Mouse (Mus musculus) embryonic facial prominence, embryonic 15.5 days (tissue): ENCODE measurements around the gene Tspan11. TPM values are rescaled to one million over a fixed set of nuclear protein-coding genes. Genes with fewer than 3 reads are reported as not detected.

ENCODE experiments used
- ATAC-seq: fragments of 200-750 bp; cut with Nextera tagmentation; 2 replicates; pipeline ENCODE4 v1.8.0; 2017; ENCODE audit warnings: low read depth, moderate TSS enrichment; ENCODE audit not compliant: insufficient number of reproducible peaks, low FRiP score, low TSS enrichment
- H3K27ac ChIP-seq: fragments of 300-500 bp; sonication (generic); replicated peaks from 2 replicates; pipeline ENCODE4 v1.5.1; 2015; ENCODE audit warnings: mild to moderate bottlenecking, inconsistent platforms
- H3K27me3 ChIP-seq: fragments of 300-500 bp; sonication (generic); 2 replicates; pipeline ENCODE4 v1.6.1; 2015; ENCODE audit warnings: inconsistent platforms
- H3K36me3 ChIP-seq: fragments of 300-500 bp; sonication (generic); 2 replicates; pipeline ENCODE4 v1.6.1; 2015; ENCODE audit warnings: mild to moderate bottlenecking, inconsistent platforms
- H3K4me1 ChIP-seq: fragments of 300-500 bp; sonication (generic); 2 replicates; pipeline ENCODE4 v1.6.1; 2015; ENCODE audit warnings: inconsistent platforms
- H3K4me2 ChIP-seq: fragments of 300-500 bp; sonication (generic); replicated peaks from 2 replicates; pipeline ENCODE4 v1.6.1; 2015; ENCODE audit warnings: mild to moderate bottlenecking, inconsistent platforms
- H3K4me3 ChIP-seq: fragments of 300-500 bp; sonication (generic); replicated peaks from 2 replicates; pipeline ENCODE4 v1.5.1; 2015; ENCODE audit warnings: mild to moderate bottlenecking, inconsistent platforms
- H3K9ac ChIP-seq: fragments of 300-500 bp; sonication (generic); 2 replicates; pipeline ENCODE4 v1.6.1; 2015; ENCODE audit warnings: inconsistent platforms
- H3K9me3 ChIP-seq: fragments of 300-500 bp; sonication (generic); replicated peaks from 2 replicates; pipeline ENCODE4 v1.6.1; 2016; ENCODE audit warnings: inconsistent platforms
- WGBS: fragments of 180-500 bp; shearing (Covaris S2); methylation state at CpG from one replicate; pipeline ENCODE4 v1.1.7; 2015; 5-methylcytosine and 5-hydroxymethylcytosine counted together
- polyA plus RNA-seq: library from polyadenylated mRNA; unstranded; fragments of >200 nt; fragmentation: Nextera tagmentation; extraction: Ambion mirVana; gene quantifications from 2 replicates; pipeline ENCODE4 v1.2.1, GENCODE M21; 2015

The Tspan11 gene
- polyA plus RNA-seq, 1 experiment from 2014 or later, result 29.6 TPM

DNA sequence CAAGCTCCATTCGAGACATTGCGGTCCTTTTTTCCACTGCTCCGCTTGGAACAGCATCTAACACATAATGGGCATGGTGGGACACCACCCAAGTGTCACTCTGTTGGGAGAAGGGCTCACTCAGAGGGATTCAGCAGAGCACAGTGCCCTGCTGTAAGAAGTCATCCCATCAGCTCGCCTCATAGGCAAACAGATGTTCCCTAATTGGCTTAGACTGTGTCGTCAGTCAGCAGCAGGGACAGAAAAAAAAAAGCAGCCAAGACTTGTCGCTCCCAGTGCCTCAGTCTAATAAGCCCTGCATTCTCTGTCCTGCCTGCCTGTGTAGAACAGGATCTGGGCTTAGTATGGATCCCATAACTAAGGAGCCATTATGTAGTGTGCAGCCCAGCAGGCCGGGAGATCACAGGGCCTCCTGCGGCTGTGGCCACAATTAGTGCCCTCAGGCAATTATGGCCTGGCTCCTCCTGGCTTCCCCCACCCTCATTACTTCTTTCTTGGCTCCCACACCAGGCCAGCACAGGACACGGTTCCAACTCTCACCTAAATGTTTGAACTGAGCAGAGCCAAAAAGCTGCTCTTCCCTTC is 31.6 kb upstream of the Tspan11 start:
- peak; percentile 70 for ATAC-seq
- Histone ChIP-seq H3K4me3 (no peak overlapping the region), H3K36me3 (no peaks in the 10 kb centered on the region), H3K4me1 (peaks cover 33% of the 10 kb centered on the region), H3K4me2 (no peak overlapping the region), H3K9me3 (no peaks in the 10 kb centered on the region), H3K9ac (no peak overlapping the region), H3K27me3 (no peaks in the 10 kb centered on the region), H3K27ac (peak overlapping the region; percentile 68)
- 31% methylated on average over 9 of the region's 9 CpGs for WGBS

DNA sequence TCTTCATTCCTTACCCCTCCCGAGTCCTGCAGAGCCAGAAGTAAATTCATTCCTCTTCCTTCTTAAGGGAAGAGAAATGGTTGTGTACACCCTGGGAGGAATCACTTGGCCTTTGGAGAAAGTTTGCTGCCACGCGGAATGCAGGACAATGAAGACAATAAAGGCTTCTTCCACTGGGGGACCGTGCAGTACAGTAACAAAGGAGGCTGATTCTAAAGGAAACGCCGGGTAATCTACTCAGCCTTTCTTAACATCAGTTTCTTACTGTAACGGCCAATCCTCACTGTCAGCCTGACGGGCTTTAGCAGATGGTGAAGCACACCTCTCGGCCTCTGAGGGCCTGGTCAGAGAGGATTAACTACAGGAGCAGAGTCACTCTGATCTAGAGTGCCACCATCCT is 25.4 kb upstream of the Tspan11 start:
- H3K27me3 ChIP-seq, result no peaks in the 10 kb centered on the region
- no peak for ATAC-seq
- H3K36me3 ChIP-seq, result no peaks in the 10 kb centered on the region
- 73% methylated on average over 9 of the region's 9 CpGs for WGBS
- no peaks in the 10 kb centered on the region for H3K9me3 ChIP-seq
- no peak overlapping the region for H3K4me2 ChIP-seq
- H3K4me1 ChIP-seq, result 0 out of 2 replicates have a peak, but pooled peaks cover 6% of the 10 kb centered on the region
- H3K27ac ChIP-seq, result no peak overlapping the region
- H3K9ac ChIP-seq, result no peak overlapping the region
- H3K4me3 ChIP-seq, result no peak overlapping the region

DNA sequence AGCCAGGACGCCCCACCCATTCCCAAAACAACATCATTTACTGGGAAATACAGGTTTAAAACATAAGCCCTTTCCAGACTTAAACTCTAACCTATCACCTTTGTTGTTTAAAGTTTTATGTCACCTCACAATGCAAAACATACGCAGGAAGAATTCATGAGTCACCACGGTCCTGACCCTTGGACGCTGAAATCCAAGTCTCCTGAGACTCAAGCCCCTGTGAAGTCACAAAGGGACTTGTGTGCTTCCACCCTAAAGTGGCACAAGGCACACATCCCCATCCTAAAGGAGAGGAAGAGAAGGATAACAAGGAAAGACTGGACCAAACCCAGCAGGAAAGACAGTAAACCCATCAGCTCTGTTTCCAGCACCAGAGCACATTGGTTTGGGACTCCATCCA is 22.0 kb upstream of the Tspan11 start:
- H3K4me3 ChIP-seq, result no peak overlapping the region
- no peaks in the 10 kb centered on the region for H3K27me3 ChIP-seq
- H3K27ac ChIP-seq, result no peak overlapping the region
- no peak for ATAC-seq
- H3K4me2 ChIP-seq, result no peak overlapping the region
- WGBS, result 56% methylated on average over 4 of the region's 4 CpGs
- H3K36me3 ChIP-seq, result no peaks in the 10 kb centered on the region
- H3K9me3 ChIP-seq, result no peaks in the 10 kb centered on the region
- peaks cover 29% of the 10 kb centered on the region for H3K4me1 ChIP-seq
- H3K9ac ChIP-seq, result no peak overlapping the region

DNA sequence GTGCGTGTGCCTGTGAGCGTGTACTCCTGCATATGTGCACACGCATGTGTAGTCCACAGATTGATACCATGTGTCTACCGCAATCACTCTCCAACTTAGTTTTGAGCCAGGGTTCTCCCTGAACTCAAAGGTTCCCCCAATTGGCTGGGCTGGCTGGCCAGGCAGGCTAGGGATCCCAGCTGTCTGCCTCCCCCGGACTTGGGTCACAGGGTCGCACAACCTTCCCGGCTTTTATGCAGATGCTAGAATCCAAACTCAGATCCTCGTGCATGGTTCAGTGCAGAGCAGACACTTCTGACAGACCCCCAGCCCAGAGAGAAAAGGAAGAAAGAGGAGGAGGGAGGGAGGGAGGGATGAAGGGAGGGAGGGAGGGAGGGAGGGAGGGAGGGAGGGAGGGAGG is 18.8 kb upstream of the Tspan11 start:
- H3K4me2 ChIP-seq, result no peak overlapping the region

DNA sequence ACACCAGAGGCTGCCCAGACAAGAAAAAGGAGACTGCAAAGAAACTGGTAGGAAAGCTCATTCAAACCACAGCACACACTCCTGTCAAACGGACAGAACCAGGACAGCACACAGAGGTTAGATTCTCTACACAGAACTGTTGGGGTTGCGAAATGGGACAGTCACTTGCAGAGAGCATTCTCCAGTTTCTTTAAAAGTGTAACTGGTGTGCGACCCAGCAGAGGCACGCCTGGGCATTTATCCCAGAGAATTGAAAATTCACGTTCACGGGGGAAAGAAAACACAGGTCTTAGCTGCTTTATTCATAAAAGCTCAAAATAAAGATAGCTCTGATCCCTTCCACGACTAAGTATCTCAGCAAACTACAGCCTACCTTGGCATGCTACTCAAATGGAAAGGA is 18.3 kb upstream of the Tspan11 start:
- Histone ChIP-seq H3K27ac (peak overlapping the region; percentile 94), H3K27me3 (no peaks in the 10 kb centered on the region)

More for the DNA sequence above, 18.8 kb upstream of the Tspan11 start:
- Histone ChIP-seq H3K27me3 (no peaks in the 10 kb centered on the region), H3K27ac (no peak overlapping the region), H3K36me3 (no peaks in the 10 kb centered on the region), H3K9me3 (no peaks in the 10 kb centered on the region), H3K9ac (no peak overlapping the region), H3K4me1 (peaks cover 50% of the 10 kb centered on the region), H3K4me3 (no peak overlapping the region)
- 42% methylated on average over 8 of the region's 8 CpGs for whole genome bisulfite sequencing
- no peak for ATAC-seq

DNA sequence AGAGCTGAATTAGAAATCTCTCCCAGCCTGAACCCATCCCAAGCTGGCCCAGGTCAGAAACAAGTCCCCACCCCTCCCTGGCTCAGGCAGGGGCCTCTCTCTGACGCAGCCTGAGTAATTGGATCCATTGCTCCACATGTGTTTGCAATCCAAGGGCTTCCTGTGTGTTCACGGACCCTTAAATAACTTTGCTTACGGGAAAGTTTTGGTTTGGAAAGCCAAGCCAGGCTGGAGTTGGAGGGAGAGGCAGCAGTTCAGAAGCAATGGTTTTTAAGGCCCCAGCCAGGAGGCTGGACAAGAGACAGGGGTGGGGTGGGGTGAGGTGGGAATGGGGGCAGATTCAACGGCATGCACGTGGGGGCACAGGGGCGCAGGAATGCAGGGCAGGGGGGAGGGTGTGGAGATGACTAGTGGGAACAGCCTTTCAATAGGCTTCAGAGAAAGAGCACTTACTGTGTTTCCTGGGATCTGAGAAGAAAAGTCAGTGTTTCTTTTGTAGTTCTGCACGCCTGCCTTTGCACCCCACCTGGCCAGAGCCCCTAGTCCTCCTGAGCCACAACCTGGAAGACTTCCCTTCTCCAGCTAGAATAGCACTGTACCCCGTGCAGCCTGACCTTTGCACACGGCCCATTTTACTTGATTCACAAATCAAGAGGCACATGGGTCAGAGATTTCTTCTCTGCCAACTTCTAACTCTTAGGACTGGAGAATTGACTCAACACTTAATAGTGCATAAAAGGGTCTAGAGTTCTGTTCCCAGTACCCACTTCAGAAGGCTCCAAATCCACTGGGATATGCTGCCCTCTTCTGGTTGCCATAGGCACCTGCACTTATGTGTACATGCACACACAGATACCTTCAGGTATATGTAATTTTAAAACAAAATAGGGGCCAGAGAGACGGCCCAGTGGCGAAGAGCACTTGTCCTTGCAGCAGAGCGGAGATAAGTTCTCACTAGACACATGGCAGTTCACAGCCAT is 16.8 kb upstream of the Tspan11 start:
- no peak overlapping the region for H3K4me3 ChIP-seq
- H3K4me1 ChIP-seq, result peaks cover 64% of the 10 kb centered on the region
- WGBS, result 38% methylated on average over 12 of the region's 12 CpGs
- H3K27me3 ChIP-seq, result no peaks in the 10 kb centered on the region
- H3K36me3 ChIP-seq, result no peaks in the 10 kb centered on the region
- no peaks in the 10 kb centered on the region for H3K9me3 ChIP-seq
- H3K27ac ChIP-seq, result peak overlapping the region; percentile 94
- no peak overlapping the region for H3K9ac ChIP-seq
- peak; percentile 92 for ATAC-seq
- H3K4me2 ChIP-seq, result no peak overlapping the region

More for the DNA sequence above, 18.3 kb upstream of the Tspan11 start:
- Histone ChIP-seq H3K9me3 (no peaks in the 10 kb centered on the region), H3K4me2 (no peak overlapping the region), H3K4me1 (peaks cover 50% of the 10 kb centered on the region), H3K36me3 (no peaks in the 10 kb centered on the region), H3K4me3 (no peak overlapping the region), H3K9ac (no peak overlapping the region)
- WGBS, result 58% methylated on average over 7 of the region's 7 CpGs
- no peak for ATAC-seq

DNA sequence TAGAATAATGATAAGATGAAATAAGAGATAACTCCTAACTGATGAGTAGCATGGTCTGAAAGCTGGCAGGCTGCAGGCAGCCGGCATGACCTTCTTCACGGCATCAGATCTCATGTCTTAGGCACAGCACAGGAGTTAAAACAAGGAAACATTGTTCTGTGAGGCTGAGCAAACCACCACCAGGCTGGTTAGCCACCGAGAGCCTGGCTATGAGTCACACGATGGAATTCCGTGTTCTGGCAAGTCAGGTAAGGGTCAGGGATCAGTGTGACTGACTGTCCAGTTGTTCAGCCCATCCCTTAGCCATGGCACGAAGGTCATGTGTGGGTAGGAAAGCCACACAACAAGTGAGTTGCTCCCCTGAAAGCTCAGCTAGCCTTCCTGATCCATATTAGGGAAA is 16.0 kb upstream of the Tspan11 start:
- no peaks in the 10 kb centered on the region for H3K27me3 ChIP-seq
- no peaks in the 10 kb centered on the region for H3K9me3 ChIP-seq
- H3K27ac ChIP-seq, result peak overlapping the region; percentile 94
- WGBS, result 76% methylated on average over 6 of the region's 6 CpGs
- no peak for ATAC-seq
- H3K9ac ChIP-seq, result no peak overlapping the region
- no peak overlapping the region for H3K4me3 ChIP-seq
- H3K4me2 ChIP-seq, result no peak overlapping the region
- no peaks in the 10 kb centered on the region for H3K36me3 ChIP-seq
- peaks cover 70% of the 10 kb centered on the region for H3K4me1 ChIP-seq

DNA sequence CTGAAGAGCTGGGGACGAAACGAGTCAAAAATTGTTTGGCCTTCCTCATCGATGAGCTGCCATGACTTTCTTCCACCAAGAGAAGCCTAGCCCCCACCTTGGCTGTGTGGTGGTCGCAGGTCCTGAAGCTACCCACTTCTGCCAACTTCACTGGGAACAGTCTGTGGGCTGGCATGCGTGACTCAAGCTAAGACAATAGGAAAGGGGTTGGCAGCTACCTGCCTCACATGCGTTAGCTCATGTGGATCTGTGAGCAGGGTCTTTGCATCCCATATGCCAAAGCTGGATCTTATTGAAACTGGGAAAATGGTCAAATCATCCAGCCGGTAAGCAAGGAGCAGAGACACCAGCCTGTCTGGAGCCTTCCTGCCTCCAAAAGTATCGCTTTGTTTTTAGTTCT is 14.8 kb upstream of the Tspan11 start:
- H3K4me3 ChIP-seq, result no peak overlapping the region
- H3K9me3 ChIP-seq, result no peaks in the 10 kb centered on the region
- peak overlapping the region; percentile 51 for H3K27ac ChIP-seq
- no peaks in the 10 kb centered on the region for H3K27me3 ChIP-seq
- peaks cover 78% of the 10 kb centered on the region for H3K4me1 ChIP-seq
- ATAC-seq, result no peak
- no peak overlapping the region for H3K9ac ChIP-seq
- H3K36me3 ChIP-seq, result no peaks in the 10 kb centered on the region
- H3K4me2 ChIP-seq, result no peak overlapping the region
- WGBS, result 71% methylated on average over 8 of the region's 8 CpGs

DNA sequence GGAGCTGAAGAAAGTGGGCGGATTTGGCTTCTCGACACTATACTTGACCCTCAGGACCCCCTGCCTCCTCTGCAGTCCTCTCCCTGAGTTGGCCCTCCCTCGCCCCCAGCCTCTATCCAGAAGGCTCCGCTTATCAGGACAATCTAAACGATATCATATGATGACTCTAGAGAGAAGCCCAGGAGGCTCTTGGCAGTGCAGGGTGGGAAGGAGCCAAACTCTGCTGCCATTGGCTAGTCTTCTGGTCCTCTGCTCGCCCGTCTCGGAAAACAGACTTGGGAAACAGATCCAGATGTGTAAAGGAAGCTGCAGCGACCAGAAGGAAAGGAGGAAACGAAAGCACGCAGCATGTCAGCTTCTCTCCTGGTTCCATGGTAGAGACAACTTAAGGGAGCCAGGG is 11.5 kb upstream of the Tspan11 start:
- H3K36me3 ChIP-seq, result no peaks in the 10 kb centered on the region
- peak overlapping the region; percentile 31 for H3K4me2 ChIP-seq
- H3K9me3 ChIP-seq, result no peaks in the 10 kb centered on the region
- H3K27ac ChIP-seq, result peak overlapping the region; percentile 73
- peaks cover 54% of the 10 kb centered on the region for H3K4me1 ChIP-seq
- 33% methylated on average over 11 of the region's 11 CpGs for WGBS
- no peak; the same call in 1 of the 2 replicates for ATAC-seq
- H3K27me3 ChIP-seq, result no peaks in the 10 kb centered on the region
- H3K4me3 ChIP-seq, result no peak overlapping the region
- no peak overlapping the region for H3K9ac ChIP-seq

DNA sequence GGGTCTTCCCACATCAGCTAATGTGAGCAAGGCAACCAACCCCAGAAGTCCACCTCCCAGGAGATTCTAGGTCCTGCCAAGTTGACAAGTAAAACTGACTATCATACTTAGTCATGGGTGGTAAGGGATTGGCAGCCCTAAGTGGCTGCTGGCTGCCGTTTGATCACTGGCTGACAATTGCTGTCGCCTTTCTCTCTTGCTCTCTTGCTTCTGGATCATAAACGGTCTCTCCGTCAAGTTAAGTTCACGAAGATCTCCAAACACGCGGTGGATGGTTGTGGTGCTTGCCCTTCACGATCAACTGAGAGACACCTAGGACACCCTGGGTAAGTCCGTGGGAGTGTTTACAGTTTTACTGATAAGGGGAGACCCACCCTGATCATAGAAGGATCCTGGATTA is 11.0 kb upstream of the Tspan11 start:
- Histone ChIP-seq H3K4me1 (peaks cover 51% of the 10 kb centered on the region), H3K4me2 (peak overlapping the region; percentile 31; the same call in 1 of the 2 replicates), H3K27me3 (no peaks in the 10 kb centered on the region), H3K9me3 (no peaks in the 10 kb centered on the region), H3K36me3 (no peaks in the 10 kb centered on the region), H3K27ac (peak overlapping the region; percentile 73), H3K4me3 (no peak overlapping the region), H3K9ac (no peak overlapping the region)
- WGBS, result 64% methylated on average over 9 of the region's 9 CpGs
- peak; percentile 15; the same call in 1 of the 2 replicates for ATAC-seq

DNA sequence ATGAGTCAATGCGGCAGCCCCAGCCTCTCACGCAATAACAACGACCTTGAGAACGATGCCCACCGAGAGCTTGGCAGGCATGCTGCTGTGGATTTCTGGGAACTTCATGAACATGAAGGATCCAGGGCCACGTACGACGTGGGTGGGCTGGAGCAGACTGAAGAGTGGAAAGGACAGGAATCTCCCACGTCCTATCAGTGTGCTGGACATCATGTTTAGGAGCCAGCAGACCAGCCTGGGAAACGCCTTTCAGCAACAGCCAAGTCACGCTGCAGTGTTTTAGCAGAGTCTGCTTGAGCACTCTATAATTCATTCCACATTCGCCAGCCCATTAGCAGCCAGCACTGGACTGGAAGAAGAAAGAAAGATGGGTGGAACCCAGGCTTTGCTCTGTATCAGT is 10.4 kb upstream of the Tspan11 start:
- ATAC-seq, result peak; percentile 66; the same call in 1 of the 2 replicates
- Histone ChIP-seq H3K4me3 (no peak overlapping the region), H3K4me1 (peaks cover 48% of the 10 kb centered on the region), H3K27me3 (no peaks in the 10 kb centered on the region), H3K4me2 (no peak overlapping the region), H3K9ac (no peak overlapping the region), H3K36me3 (no peaks in the 10 kb centered on the region), H3K27ac (peak overlapping the region; percentile 73), H3K9me3 (no peaks in the 10 kb centered on the region)
- 50% methylated on average over 12 of the region's 12 CpGs for WGBS
